Mouse (Mus musculus): ENCODE results near the gene Hyou1. TPM values are rescaled to one million over a fixed set of nuclear protein-coding genes. Genes with fewer than 3 reads are reported as not detected.
"Not testable (repeated sequence)": the region's sequence is repeated elsewhere in the genome, so short reads cannot be mapped to it uniquely, and the experiment has no call there.

Hyou1 gene
- polyA plus RNA-seq, 1 experiment from 2014 or later: 14.5 TPM

- no peaks in the 10 kb centered on the region for H3K27me3 ChIP-seq (ENCODE audit: control insufficient read depth, insufficient read depth, low read depth, low read length)
- H3K9me3 ChIP-seq (replicated peaks; ENCODE audit: control insufficient read depth, low read length): no peaks in the 10 kb centered on the region
- no peak overlapping the region for H3K9ac ChIP-seq (ENCODE audit: low read depth, low read length)
- H3K27ac ChIP-seq (ENCODE audit: low read length): no peak overlapping the region
- WGBS (ENCODE audit: insufficient replicate concordance): 53% methylated on average over 3 of the region's 3 CpGs
- H3K36me3 ChIP-seq (ENCODE audit: control insufficient read depth, insufficient read depth): peaks cover 1% of the 10 kb centered on the region
- H3K4me3 ChIP-seq (ENCODE audit: low read depth, low read length): no peak overlapping the region
- no peak overlapping the region for H3K4me2 ChIP-seq (ENCODE audit: low read depth, low read length)
- H3K4me1 ChIP-seq (ENCODE audit: control insufficient read depth, low read depth, low read length): peaks cover 7% of the 10 kb centered on the region
- ATAC-seq (ENCODE audit: low read depth): no peak
Measured at GRCm38 (mm10) chr9:44364480-44364879, 14.8 kb upstream of the Hyou1 start.

GRCm38 (mm10) chr9:44373386-44373785 lies 5.9 kb upstream of the Hyou1 start:
- ATAC-seq (ENCODE audit: low read depth): no peak
- Histone ChIP-seq H3K27ac (ENCODE audit: low read length) (no peak overlapping the region), H3K36me3 (ENCODE audit: control insufficient read depth, insufficient read depth) (no peaks in the 10 kb centered on the region), H3K4me3 (ENCODE audit: low read depth, low read length) (no peak overlapping the region), H3K4me1 (ENCODE audit: control insufficient read depth, low read depth, low read length) (peaks cover 9% of the 10 kb centered on the region), H3K4me2 (ENCODE audit: low read depth, low read length) (no peak overlapping the region), H3K27me3 (ENCODE audit: control insufficient read depth, insufficient read depth, low read depth, low read length) (no peaks in the 10 kb centered on the region), H3K9ac (ENCODE audit: low read depth, low read length) (no peak overlapping the region), H3K9me3 (replicated peaks; ENCODE audit: control insufficient read depth, low read length) (no peaks in the 10 kb centered on the region)

DNA sequence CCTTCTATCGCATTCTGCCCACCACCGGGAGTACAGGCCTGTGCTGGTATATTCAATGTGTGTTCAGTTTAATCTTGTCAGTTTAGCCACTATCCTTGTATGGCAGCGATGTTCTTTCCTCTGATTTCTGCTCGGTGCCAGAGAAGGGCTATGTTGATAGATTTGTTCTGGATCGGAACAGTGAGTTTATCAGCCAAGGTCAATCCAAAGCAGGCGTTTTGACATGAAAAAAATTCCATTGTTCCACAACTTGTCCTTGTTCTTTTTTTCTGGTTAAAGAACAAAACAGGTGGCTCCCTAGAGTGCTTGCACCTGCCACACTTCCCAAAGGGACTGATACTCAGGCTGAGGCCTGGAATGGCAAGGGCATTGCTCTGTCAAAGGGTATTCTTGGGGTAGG lies 3.1 kb upstream of the Hyou1 start:
- no peak for ATAC-seq (ENCODE audit: low read depth)
- 80% methylated on average over 6 of the region's 6 CpGs for WGBS (ENCODE audit: insufficient replicate concordance)
- Histone ChIP-seq H3K4me3 (ENCODE audit: low read depth, low read length) (no peak overlapping the region), H3K9ac (ENCODE audit: low read depth, low read length) (no peak overlapping the region), H3K4me2 (ENCODE audit: low read depth, low read length) (no peak overlapping the region), H3K4me1 (ENCODE audit: control insufficient read depth, low read depth, low read length) (peaks cover 22% of the 10 kb centered on the region), H3K27ac (ENCODE audit: low read length) (no peak overlapping the region), H3K27me3 (ENCODE audit: control insufficient read depth, insufficient read depth, low read depth, low read length) (no peaks in the 10 kb centered on the region), H3K9me3 (replicated peaks; ENCODE audit: control insufficient read depth, low read length) (no peaks in the 10 kb centered on the region), H3K36me3 (ENCODE audit: control insufficient read depth, insufficient read depth) (no peaks in the 10 kb centered on the region)

- not testable (repeated sequence) for H3K27ac ChIP-seq (ENCODE audit: low read length); H3K4me3 ChIP-seq (ENCODE audit: low read depth, low read length); H3K9me3 ChIP-seq (replicated peaks; ENCODE audit: control insufficient read depth, low read length); H3K27me3 ChIP-seq (ENCODE audit: control insufficient read depth, insufficient read depth, low read depth, low read length); H3K4me2 ChIP-seq (ENCODE audit: low read depth, low read length); H3K9ac ChIP-seq (ENCODE audit: low read depth, low read length); H3K36me3 ChIP-seq (ENCODE audit: control insufficient read depth, insufficient read depth); ATAC-seq (ENCODE audit: low read depth)
- peaks cover 22% of the 10 kb centered on the region for H3K4me1 ChIP-seq (ENCODE audit: control insufficient read depth, low read depth, low read length)
- 58% methylated on average over 2 of the region's 2 CpGs for WGBS (ENCODE audit: insufficient replicate concordance)
Measured at GRCm38 (mm10) chr9:44377335-44377734, 2.0 kb upstream of the Hyou1 start.

DNA sequence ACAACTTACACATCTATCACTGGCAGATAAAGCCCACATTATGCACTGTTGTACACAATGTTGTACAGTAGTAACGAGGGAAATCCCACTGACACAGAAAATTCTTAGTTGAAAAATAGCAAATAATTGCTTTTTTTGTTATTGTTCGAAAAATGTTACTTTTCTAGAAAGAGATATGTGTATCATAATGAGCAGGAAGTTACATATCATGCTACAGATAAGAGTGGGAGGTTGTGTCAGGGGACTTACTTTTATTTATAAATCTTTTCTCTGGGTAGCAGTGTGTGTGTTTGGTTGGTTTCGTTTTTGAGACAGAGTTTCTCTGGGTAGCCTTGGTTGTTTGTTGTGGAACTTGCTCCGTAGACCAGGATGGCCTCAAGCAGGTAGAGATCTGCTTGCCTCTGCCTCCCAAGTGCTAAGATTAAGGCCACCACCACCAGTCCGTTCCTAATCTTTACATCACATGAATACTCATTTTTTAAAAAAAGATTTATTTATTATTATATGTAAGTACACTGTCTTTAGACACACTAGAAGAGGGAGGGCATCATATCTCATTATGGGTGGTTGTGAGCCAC lies 1.0 kb upstream of the Hyou1 start:
- Histone ChIP-seq H3K4me1 (ENCODE audit: control insufficient read depth, low read depth, low read length) (peaks cover 22% of the 10 kb centered on the region), H3K27me3 (ENCODE audit: control insufficient read depth, insufficient read depth, low read depth, low read length) (no peaks in the 10 kb centered on the region), H3K9ac (ENCODE audit: low read depth, low read length) (peak overlapping the region; percentile 72), H3K4me3 (ENCODE audit: low read depth, low read length) (peak overlapping the region; percentile 84), H3K9me3 (replicated peaks; ENCODE audit: control insufficient read depth, low read length) (no peaks in the 10 kb centered on the region), H3K27ac (ENCODE audit: low read length) (peak overlapping the region; percentile 82), H3K36me3 (ENCODE audit: control insufficient read depth, insufficient read depth) (peaks cover 11% of the 10 kb centered on the region), H3K4me2 (ENCODE audit: low read depth, low read length) (peak overlapping the region; percentile 90)
- ATAC-seq (ENCODE audit: low read depth): no peak
- WGBS (ENCODE audit: insufficient replicate concordance): 41% methylated on average over 5 of the region's 5 CpGs

- Histone ChIP-seq H3K9me3 (replicated peaks; ENCODE audit: control insufficient read depth, low read length) (no peaks in the 10 kb centered on the region), H3K4me3 (ENCODE audit: low read depth, low read length) (peak overlapping the region; percentile 84), H3K4me2 (ENCODE audit: low read depth, low read length) (peak overlapping the region; percentile 95), H3K9ac (ENCODE audit: low read depth, low read length) (peak overlapping the region; percentile 85), H3K4me1 (ENCODE audit: control insufficient read depth, low read depth, low read length) (peaks cover 19% of the 10 kb centered on the region), H3K27me3 (ENCODE audit: control insufficient read depth, insufficient read depth, low read depth, low read length) (no peaks in the 10 kb centered on the region), H3K36me3 (ENCODE audit: control insufficient read depth, insufficient read depth) (peaks cover 22% of the 10 kb centered on the region), H3K27ac (ENCODE audit: low read length) (peak overlapping the region; percentile 76)
- ATAC-seq (ENCODE audit: low read depth): peak; percentile 2; the same call in 1 of the 2 replicates
- 4% methylated on average over 15 of the region's 15 CpGs for WGBS (ENCODE audit: insufficient replicate concordance)
Measured at GRCm38 (mm10) chr9:44379862-44380261, 572 bp downstream of the Hyou1 start.

DNA sequence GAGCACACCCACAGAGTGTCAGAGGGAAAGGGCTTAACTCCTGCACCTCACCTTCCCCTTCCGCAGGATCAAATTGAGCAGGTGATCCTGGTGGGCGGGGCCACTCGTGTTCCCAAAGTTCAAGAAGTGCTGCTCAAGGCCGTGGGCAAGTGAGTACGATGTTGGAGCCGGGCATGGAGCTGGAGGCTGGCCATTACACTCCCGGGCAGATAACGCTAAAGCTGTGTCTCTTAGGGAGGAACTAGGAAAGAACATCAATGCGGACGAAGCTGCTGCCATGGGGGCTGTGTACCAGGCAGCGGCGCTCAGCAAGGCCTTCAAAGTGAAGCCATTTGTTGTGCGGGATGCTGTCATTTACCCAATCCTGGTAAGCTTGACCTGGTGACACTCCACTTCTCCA lies 5.3 kb downstream of the Hyou1 start:
- no peak overlapping the region for H3K9ac ChIP-seq (ENCODE audit: low read depth, low read length)
- no peak for ATAC-seq (ENCODE audit: low read depth)
- H3K4me3 ChIP-seq (ENCODE audit: low read depth, low read length): no peak overlapping the region
- no peaks in the 10 kb centered on the region for H3K27me3 ChIP-seq (ENCODE audit: control insufficient read depth, insufficient read depth, low read depth, low read length)
- peaks cover 53% of the 10 kb centered on the region for H3K36me3 ChIP-seq (ENCODE audit: control insufficient read depth, insufficient read depth)
- peaks cover 10% of the 10 kb centered on the region for H3K4me1 ChIP-seq (ENCODE audit: control insufficient read depth, low read depth, low read length)
- no peak overlapping the region for H3K4me2 ChIP-seq (ENCODE audit: low read depth, low read length)
- H3K9me3 ChIP-seq (replicated peaks; ENCODE audit: control insufficient read depth, low read length): no peaks in the 10 kb centered on the region
- H3K27ac ChIP-seq (ENCODE audit: low read length): no peak overlapping the region
- WGBS (ENCODE audit: insufficient replicate concordance): 86% methylated on average over 13 of the region's 13 CpGs

DNA sequence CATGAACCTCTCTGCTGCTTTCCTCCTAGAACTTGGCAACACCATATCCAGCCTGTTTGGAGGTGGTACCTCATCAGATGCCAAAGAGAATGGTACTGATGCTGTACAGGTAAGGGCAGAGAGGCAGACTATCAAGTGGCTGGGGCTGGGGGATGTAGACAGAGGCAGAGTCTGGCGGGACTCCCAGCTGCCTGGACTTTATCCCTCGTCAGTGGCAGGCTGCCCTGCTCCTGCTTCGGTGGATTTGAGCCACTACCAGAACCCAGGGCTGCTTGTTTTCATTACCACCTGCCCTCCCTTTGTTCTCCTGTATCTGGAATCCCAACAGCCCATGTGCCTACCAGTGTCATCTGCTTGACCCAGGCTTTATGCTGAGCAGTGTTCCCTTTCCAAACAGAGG lies 7.9 kb downstream of the Hyou1 start:
- ATAC-seq (ENCODE audit: low read depth): no peak; the same call in 1 of the 2 replicates
- 71% methylated on average over 3 of the region's 3 CpGs for WGBS (ENCODE audit: insufficient replicate concordance)
- Histone ChIP-seq H3K36me3 (ENCODE audit: control insufficient read depth, insufficient read depth) (peaks cover 55% of the 10 kb centered on the region), H3K9me3 (replicated peaks; ENCODE audit: control insufficient read depth, low read length) (no peaks in the 10 kb centered on the region), H3K27me3 (ENCODE audit: control insufficient read depth, insufficient read depth, low read depth, low read length) (no peaks in the 10 kb centered on the region), H3K4me3 (ENCODE audit: low read depth, low read length) (no peak overlapping the region), H3K27ac (ENCODE audit: low read length) (no peak overlapping the region), H3K9ac (ENCODE audit: low read depth, low read length) (no peak overlapping the region), H3K4me1 (ENCODE audit: control insufficient read depth, low read depth, low read length) (no peaks in the 10 kb centered on the region), H3K4me2 (ENCODE audit: low read depth, low read length) (no peak overlapping the region)

- H3K4me1 ChIP-seq (ENCODE audit: control insufficient read depth, low read depth, low read length): no peaks in the 10 kb centered on the region
- ATAC-seq (ENCODE audit: low read depth): 0 out of 2 replicates have a peak, but pooled peaks have one; percentile 10
- H3K4me3 ChIP-seq (ENCODE audit: low read depth, low read length): no peak overlapping the region
- no peak overlapping the region for H3K9ac ChIP-seq (ENCODE audit: low read depth, low read length)
- 58% methylated on average over 8 of the region's 8 CpGs for WGBS (ENCODE audit: insufficient replicate concordance)
- H3K36me3 ChIP-seq (ENCODE audit: control insufficient read depth, insufficient read depth): peaks cover 44% of the 10 kb centered on the region
- H3K27me3 ChIP-seq (ENCODE audit: control insufficient read depth, insufficient read depth, low read depth, low read length): no peaks in the 10 kb centered on the region
- no peaks in the 10 kb centered on the region for H3K9me3 ChIP-seq (replicated peaks; ENCODE audit: control insufficient read depth, low read length)
- H3K27ac ChIP-seq (ENCODE audit: low read length): no peak overlapping the region
- H3K4me2 ChIP-seq (ENCODE audit: low read depth, low read length): no peak overlapping the region
Measured at GRCm38 (mm10) chr9:44389273-44389672, 10.0 kb downstream of the Hyou1 start.
